Mouse (Mus musculus): ENCODE results near the gene Ackr3.
A peak's percentile ranks its signal among the peaks of the same experiment; 100 is the strongest.

Ackr3 gene

DNA sequence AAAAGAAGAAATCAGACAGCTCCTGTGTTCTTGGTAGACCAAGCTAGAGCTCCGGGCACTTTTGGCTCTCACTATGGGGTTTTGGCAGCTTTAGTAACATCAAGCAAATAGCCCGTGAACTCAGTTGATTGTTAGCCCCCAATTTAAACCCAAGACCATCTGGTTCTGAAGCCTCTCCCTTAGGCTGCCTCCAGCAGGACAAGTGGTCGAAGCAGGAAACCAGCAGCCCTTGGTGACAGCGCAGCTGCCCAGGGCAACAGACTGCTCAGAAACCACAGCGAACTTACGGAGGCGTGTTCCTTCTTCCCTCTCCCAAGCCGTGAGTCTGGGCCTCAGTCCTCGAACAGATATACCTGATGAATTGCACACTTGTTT is 24.5 kb downstream of the Ackr3 start:
- no peak for DNase-seq (ENCODE audit: low spot score)

DNA sequence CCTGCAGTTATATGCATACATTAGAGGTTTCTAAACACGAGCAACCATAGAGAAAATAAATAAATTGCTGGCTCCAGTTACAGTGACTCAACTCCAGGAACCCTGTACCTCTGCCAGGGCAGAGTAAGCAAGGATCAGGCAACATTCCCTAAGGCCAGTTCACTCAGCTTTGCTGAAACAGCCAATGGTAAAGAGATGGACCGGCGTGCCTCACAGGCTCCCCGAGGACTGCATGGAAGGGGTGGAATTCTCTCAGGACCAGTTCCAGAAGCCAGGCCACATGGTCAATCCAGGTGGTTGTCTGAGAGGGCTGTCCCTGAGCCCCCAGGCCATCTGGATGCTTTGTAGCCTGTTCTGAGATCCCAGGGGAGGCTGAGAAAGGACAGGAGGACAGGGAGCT is 26.8 kb downstream of the Ackr3 start:
- no peak for DNase-seq (ENCODE audit: low spot score)

DNA sequence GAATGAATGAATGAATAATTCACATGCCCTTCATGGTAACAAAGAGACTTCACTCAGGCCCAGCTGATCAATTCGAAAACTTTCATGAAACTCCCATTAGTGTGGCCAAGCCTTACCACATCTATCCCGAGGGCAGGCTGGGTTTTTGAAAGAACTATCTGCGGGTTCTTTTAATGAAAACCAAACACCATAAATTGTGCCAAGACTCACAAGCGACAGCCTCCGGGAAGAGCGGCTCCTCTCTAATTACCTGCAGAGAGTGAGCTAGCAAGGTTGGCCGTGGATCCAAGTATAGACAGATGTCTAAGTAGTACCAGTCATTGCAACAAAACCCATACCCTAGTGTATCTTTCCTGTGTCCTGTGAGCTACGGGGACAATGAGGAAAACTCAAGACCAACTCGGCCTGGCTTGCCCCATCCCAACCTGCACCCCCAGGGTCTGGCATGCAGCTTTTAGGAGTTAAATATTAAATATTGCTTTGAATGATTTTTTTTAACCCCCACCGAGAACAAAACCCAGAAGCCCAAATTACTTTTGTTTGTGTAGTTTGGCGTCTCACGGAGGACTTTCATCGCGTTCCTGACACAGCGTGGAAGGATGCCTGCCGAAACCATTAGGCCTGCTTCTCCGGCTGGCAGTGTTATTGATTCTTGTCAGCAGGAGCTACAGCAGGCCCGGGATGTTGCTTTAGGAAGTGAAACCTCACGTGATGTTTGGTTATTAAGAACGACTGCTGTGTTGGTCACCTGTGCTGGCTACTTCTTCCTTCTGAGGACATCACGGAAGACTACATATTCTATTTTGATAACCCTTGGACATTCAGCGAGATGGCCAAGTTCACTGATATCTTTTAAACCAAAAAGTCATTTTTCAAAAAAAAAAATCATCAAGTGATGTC is 28.1 kb downstream of the Ackr3 start:
- peak; percentile 46 for DNase-seq (ENCODE audit: low spot score)

GRCm38 (mm10) chr1:90232491-90232885 is 28.7 kb downstream of the Ackr3 start:
- DNase-seq (ENCODE audit: low spot score): no peak

DNA sequence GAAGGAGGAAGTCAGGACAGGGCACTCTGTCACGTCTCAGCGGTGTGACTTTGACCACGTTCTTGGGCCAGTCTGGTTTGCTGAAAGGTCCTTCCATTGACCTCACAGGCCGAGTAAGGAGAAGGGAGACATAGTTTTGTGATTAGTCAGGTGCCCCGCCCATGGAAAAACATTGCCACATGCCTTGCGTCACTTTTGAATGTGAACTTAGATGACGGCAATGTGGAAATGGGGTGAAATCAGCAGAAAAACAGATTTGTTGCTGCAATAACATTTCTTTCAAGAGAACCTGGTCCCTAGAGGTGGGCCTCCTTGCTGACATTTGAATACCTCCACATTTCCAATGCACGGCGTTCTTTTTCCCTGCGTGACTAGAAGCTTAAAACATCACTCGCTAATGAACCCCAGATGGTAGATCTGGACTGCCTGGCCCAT is 30.9 kb downstream of the Ackr3 start:
- DNase-seq (ENCODE audit: low spot score): peak; percentile 61

GRCm38 (mm10) chr1:90236640-90237039 is 32.9 kb downstream of the Ackr3 start:
- no peak for DNase-seq (ENCODE audit: low spot score)

DNA sequence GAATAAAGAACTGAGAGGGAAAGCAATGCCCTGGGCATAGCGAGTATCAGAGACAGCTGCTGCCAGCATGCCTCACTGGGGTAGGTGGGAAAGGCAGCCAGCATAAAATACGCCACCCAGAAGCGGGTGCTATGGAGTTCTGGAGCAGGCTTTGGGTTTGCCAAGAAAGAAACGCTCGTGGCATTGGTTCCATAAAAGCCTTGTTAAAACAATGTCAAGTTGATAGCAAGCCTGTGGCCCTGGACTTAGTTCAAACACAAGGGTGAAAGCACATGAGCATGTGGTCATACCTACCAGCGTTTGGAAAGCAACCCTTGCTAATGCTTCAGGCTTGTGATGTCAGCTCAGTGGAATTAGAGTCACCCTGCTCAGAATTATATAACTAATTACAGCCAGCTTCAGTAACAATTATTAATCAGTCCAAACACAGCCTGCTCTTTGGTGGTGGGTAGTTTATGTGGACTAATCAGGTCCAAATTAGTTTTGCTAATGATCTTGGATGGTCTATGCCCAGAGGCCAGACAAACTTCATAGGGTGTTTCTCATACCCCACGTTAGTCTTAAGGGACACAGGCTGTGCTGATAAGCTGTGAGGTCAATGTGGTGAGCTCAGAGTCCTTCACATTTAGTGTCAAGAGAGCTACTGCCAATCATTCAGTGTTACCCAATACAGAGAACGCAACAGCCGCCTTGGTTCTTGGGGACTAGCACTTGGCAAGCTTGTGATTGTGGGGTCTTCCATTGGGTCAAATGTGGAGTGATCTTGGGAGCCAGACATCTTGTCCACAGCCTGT is 34.5 kb downstream of the Ackr3 start:
- no peak for DNase-seq (ENCODE audit: low spot score)

GRCm38 (mm10) chr1:90239336-90240225 is 35.8 kb downstream of the Ackr3 start:
- DNase-seq (ENCODE audit: low spot score): no peak

DNA sequence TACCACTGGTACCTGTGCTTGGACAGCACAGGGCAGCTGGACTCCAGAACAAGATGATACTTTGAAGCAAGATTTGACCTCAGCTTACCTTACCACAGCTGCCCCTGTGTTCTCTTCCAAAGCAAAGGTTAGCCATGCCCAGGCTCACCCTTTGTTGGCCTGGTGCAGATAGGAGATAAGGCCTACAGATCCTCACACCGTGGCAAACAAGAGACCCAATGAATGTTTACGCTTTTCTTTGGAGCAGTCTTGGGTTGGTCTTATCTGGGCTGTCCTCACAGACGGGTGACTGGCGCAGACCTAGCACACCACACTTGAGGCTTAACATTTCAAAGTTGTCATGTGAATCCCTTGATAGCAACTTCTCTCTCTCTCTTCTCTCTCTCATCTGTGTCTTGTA is 36.5 kb downstream of the Ackr3 start:
- DNase-seq (ENCODE audit: low spot score): no peak

DNA sequence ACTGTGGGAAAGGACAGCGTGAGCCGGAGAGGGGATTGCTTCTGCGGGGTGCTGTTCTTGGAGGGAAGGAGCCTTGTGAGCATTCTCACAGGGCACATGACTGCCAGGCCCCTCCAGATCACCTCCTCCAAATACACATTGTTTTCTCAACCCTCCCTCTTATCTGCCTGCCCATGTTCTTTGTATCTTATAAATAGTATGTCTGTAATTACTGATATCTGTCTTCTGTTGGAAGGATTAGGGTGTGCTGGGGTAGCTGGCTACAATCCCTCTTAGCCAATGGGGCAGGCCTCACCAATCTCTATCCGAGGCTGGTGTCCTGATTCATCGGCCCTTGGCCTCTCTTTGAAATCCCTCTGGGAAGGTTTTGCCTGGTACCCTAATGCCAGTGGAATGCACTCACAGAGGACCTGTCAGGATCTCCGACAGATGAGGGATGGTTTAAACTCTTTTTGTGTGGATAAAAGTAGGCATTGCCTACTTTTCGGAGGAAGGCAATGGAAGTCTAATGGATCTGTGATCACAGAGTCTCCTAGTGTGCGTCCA is 38.7 kb downstream of the Ackr3 start:
- DNase-seq (ENCODE audit: low spot score): no peak

DNA sequence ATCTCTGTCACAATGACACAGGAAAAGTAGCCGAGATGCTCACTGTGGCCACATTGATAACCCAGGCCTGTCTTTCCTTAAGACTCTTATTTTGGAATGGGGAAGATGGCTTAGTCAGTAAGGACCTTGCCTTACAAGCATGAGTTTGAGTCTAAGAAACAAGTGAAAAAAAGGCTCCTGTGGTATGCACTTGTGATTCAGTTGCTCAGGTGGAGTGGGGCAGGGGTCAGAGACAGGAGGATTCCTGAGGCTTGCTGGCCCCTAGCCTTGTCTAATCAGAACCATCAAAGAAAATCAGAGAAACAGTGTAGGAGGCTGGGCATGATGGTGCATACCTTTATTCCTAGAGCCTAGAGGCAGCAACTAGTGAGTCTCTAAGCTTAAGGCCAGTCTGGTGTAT is 40.8 kb downstream of the Ackr3 start:
- no peak for DNase-seq (ENCODE audit: low spot score)

DNA sequence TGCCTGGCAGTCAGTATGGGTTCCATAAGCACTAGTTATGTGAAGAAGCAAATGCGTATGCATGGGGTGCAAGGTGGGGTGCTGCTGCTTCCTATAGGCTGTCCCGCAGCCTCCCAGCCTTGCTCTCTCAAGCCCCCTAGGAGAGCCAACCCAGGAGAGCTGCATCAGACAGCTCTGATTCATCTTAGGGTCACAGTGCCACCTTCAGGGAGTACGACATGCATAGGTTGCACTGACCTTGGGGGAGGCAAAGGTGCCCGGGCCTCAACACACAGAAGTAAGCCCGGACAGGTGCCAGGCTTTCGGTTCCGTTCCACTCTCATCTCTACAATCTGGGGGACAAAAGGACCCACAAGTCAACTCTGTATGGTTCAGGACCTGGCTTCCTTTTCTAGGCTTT is 41.8 kb downstream of the Ackr3 start:
- DNase-seq (ENCODE audit: low spot score): no peak

DNA sequence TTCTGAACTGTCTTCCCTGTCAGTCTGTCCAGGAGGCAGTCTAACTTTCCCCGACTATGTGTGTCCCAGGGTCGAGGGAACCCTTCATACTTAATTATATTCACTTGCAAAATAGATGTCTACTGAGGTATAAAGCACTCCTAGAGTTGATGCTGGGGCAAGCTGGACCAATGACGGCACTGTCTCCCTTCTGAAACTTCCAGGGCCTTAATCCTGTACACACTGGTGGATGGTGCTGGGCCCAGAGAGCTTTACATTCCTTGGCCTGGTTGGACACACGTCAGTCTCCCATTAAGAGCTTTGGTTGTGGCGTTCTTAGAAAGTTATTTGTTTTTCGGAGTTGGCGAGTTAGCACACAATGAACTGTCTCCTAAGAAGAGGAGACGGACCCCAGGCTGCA is 42.3 kb downstream of the Ackr3 start:
- DNase-seq (ENCODE audit: low spot score): no peak

DNA sequence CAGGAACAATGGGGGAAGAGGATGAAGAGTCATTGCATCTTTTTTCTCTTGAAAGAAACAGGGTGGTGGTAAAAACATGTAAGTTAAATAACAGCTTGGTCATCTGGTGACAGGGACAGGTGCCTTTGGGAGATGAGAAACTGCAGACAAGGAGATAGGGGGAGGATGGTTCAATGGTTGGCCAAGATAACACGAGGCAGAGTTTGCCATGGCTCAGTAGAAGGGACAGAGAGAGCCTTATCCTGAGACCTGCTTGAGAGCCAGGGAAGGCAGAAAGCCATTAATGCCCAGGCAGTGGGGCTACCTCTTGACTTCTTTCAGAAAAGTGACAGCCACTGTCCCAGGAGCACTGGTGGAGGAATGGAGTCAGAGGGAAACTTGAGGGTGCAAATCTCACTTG is 43.0 kb downstream of the Ackr3 start:
- DNase-seq (ENCODE audit: low spot score): no peak

GRCm38 (mm10) chr1:90247234-90247633 is 43.5 kb downstream of the Ackr3 start:
- DNase-seq (ENCODE audit: low spot score): no peak

GRCm38 (mm10) chr1:90247756-90248541 is 44.2 kb downstream of the Ackr3 start:
- no peak for DNase-seq (ENCODE audit: low spot score)

DNA sequence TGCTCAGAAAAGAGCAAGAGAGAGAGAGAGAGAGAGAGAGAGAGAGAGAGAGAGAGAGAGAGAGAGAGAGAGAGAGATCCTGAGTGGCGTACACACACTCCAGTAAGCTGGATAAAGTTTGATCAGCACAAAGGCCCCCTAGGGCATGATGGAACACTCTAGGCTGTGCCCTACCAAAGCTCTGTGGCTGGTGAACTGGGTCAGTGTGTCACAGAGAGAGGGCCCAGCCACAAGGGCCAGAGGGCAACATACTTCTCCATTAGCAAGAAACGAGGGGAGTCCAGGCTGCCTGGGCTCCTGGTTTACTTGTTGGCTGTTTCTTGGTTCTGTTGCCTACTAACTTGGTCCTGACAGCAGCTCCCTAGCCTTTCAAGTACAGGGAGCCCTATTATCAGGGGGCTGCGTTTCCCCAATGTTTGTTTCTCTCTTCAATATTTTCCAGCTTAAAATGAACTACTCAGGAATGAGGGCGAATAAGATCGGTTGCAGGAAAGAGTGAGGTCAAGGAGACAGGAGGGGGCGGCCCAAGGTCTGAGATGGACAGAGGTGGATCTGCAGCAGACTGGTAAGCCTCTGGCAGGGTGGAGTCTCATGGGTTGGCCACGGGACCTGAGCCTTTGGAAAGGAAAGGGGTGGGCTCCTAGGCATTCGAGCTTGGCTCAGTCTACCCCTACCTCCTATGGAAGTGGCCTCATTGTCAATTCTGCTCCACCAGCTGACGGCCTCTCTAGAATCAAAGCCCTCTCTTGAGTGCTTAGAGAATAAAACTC is 45.4 kb downstream of the Ackr3 start:
- no peak for DNase-seq (ENCODE audit: low spot score)

DNA sequence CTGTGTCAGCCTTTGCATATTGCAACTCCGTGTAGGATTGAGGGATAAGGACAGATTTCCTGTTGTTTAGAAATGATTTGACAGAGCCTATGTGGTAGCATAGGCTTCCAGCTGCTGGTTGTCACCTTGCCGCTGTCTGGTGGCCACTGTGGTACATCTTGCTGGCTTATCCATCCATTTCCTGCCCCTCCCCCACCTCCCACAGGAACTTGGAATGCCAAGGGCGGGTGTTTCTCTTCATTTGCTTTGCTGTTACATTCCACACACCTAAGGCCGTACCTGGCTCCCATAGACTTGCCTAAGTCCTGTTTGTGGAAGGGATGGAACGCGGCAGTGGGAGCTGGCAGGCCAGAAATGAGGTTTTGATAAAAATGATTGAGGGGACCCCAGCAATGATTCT is 46.6 kb downstream of the Ackr3 start:
- DNase-seq (ENCODE audit: low spot score): no peak

DNA sequence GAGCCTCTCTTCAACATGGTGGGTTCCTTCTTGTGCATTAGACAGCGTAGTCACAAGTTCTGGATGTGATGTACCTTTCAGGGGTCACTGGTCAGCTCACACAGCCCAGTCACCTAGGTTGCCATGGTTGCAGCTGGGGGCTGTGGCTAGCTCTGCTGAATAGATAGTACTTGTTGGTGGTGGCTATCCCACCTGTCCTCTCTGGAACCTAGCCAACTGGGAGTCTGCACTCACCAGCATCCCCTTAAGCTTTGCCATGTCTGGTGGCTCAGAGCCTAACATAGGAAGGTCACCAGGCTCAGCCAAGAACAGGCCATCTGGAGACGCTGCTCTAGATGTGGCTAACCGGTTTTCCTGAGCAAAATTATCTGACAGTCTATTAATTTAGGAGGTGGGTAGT is 47.4 kb downstream of the Ackr3 start:
- no peak for DNase-seq (ENCODE audit: low spot score)

DNA sequence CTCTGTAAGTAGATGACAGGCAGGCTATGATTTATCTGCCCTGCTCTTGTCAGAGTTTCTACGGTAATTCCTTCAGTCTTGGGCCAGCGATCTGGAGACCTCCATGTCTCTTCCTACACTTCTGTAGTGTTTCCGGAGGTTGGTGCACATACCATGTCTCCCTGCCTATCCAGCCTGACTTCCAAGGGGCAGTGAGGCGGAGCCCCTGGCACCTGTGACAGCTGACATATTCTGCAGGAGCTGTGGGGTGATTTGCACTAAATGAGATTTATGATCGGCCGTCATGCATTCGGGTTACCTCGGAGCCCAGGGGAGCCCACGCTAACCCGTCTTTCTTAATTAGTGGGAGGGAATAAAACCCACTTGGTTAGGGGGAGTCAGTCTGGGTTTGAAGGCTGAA is 49.7 kb downstream of the Ackr3 start:
- no peak for DNase-seq (ENCODE audit: low spot score)
